Mouse (Mus musculus) heart, postnatal 14 days (tissue): ENCODE measurements around the gene Snhg11. TPM values are rescaled to one million over a fixed set of nuclear protein-coding genes. Genes with fewer than 3 reads are reported as not detected.
"Not testable (repeated sequence)": the region's sequence is repeated elsewhere in the genome, so short reads cannot be mapped to it uniquely, and the experiment has no call there.

Source experiments
- DNase-seq, 2 experiments: peaks; one replicate each; pipeline ENCODE4 v3.0.0; 2021 to 2022
- intact Hi-C: fragments of 180-260 bp; cut with DNase I; formaldehyde crosslinking; loops from one replicate; pipeline ENCODE4 v1.15.1; 2025
- total RNA-seq, 2 experiments: library from RNA; stranded (reverse); gene quantifications; 2 replicates each; pipeline ENCODE4 v1.2.3; 2021

Gene Snhg11
- total RNA-seq, 2 experiments from 2014 or later: 0.15 to 0.22 TPM

- no peak for DNase-seq
- intact Hi-C loops: no loop called here
Observed at GRCm38 (mm10) chr2:158367654-158368053, 7.8 kb upstream of the Snhg11 start.

- intact Hi-C loops: no loop called here
- DNase-seq: no peak
Observed at GRCm38 (mm10) chr2:158368313-158368712, 7.1 kb upstream of the Snhg11 start.

DNA sequence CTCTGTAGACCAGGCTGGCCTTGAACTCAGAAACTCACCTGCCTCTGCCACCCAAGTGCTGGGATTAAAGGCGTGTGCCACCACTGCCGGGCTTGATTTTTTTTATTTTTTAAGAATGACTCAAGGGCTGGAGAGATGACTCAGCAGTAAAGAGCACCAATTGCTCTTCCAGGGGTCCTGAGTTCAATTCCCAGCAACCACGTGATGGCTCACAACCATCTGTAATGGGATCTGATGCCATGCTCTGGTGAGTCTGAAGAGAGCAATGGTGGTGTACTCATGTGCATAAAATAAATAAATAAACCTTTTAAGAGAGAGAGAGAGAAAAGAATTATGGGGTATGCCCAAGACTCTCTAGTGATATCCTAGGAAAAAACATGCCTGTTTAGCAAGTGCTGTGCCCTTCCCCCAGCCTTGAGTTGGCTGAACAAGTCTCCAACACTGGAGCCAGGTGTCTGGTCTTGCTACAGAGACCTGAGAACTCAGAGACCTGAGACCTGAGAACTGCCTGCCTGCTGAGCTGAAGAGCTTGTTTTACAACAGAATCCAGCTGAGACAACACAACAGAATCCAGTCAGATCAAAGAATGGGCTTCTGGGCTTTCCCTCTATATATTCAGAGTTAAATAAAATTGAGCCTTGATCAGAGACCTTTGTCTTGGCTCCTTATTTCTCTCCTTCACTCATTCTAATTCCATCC, 5.8 kb upstream of the Snhg11 start:
- intact Hi-C loops: no loop called here

GRCm38 (mm10) chr2:158370173-158370550, 5.3 kb upstream of the Snhg11 start:
- peak; percentile 16 to 25 for DNase-seq
- intact Hi-C loops: no loop called here

More for the DNA sequence above, 5.8 kb upstream of the Snhg11 start:
- DNase-seq: no peak

GRCm38 (mm10) chr2:158373061-158373460, 2.4 kb upstream of the Snhg11 start:
- intact Hi-C loops: no loop called here
- DNase-seq: no peak

- intact Hi-C loops: no loop called here
- no peak for DNase-seq
Observed at GRCm38 (mm10) chr2:158373516-158373915, 1.9 kb upstream of the Snhg11 start.

DNA sequence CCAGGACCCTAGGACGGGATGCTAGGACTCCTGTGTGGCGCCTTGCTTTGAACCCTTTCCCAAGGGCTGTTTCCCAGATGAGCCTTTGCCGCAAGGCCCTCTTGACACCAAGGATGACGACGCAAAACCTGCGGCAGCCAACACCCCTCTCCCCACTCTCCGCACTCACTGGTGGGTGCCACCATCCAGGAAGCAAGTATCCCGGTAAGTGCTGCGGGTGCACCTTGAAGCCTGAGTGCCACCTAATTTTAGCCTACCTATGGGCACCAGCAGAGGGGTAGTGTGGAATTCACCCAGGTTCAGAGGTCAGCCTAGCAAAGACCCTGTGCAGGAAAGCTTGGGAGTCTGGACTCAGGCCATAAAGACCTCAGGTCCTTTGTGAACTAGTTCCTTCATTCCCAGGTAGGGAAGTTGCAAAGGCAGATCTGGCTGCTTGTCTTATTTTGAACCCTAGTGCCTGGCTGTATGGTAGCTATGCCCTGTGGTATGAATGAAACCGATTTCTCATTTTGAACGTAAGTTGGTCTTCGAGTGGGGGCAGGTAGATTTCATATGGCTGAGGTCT, 767 bp downstream of the Snhg11 start:
- intact Hi-C loops: no loop called here
- no peak for DNase-seq

DNA sequence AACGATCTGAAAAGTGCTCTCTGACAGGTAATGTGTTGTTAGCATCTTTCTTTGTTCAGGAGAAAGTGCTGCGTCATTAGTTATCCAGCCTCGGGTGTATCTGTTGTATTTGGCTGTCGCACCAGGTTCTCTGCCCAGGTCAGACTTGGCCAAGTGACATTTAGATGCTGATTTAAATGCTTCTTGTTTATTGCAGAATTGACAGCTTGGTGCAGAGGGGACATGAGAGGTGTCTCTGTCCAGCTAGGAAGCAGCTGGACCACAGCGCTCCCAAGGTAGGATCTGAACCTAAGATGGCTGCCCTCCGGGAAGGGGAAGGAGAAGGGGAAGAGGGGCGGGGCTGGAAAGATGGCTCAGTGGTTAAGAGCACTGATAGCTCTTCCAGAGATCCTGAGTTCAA, 1.4 kb downstream of the Snhg11 start:
- intact Hi-C loops: no loop called here
- no peak for DNase-seq

- no peak for DNase-seq
- intact Hi-C loops: no loop called here
Observed at GRCm38 (mm10) chr2:158377811-158378210, 2.4 kb downstream of the Snhg11 start.

DNA sequence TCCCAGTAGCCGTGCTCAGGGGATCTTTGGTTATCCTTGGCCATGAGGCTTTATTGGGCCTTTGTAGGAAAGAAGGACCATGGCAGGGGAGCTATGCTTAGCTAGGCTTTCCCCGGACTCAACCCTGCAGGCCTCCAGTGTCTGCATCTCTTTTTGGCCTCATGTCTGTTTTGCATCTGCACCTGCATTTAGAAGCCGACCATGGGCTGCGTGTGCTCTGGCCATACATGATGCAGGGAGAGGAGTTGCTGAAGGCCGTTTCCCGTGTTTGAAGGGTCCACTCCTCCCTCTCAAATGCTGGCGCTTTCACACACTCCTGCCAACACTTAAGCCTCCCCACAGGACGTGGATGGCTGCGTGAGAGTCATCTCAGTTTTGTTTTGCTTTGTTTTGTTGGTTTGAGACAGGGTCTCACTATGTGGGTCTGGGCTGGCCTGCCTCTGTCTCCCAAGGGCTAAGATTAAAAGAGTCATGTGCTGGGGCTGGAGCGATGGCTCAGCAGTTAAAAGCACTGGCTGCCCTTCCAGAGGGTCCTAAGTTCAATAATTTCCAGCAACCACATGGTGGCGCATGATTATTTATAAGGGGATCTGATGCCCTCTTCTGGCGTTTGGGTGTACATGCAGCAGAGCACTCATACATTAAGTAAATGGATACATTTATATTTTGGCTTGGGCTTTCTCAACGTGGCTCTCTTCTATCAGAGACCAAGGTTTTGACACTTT, 4.1 kb downstream of the Snhg11 start:
- intact Hi-C loops: no loop called here
- DNase-seq: peak; percentile 44 to 69

DNA sequence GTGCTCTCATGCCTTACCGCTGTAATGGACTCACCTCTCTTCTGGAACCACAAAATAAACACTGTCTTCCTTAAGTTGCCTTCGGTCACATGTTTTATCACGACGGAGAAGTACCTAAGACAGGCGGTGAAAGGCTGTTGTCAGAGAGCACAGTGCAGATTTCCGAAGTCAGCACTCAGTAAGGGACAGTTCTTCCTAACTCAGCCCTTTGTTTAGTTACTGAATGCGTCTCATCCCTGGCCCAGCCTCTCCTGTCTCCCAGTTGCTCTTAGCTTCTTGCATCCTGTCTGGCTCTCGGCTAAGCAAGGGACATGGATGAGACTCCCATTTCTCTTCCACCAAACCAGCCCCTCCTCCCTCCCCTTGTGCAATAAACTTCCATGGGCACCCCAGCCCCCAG, 10.6 kb downstream of the Snhg11 start:
- DNase-seq: no peak
- intact Hi-C loops: no loop called here

DNA sequence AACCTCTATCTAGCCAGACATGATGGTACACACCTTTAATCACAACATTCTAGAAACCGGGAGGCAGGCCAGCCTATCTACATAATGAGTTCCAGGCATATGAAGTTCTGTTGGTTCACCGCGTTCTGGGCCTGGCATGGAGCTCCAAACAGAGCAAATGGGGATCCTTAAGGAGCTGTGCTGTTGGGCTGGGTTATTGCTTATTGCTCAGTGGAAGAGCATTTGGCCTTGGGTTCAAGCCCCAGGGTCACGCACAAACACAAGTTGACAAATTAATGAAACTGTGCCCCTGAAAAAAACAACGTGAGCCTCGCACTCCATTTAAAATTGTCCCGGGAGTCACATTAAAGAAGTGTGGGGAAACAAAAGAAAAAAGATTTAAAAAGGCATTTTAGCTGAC, 14.0 kb downstream of the Snhg11 start:
- intact Hi-C loops: no loop called here
- no peak for DNase-seq

GRCm38 (mm10) chr2:158396369-158396768, 20.9 kb downstream of the Snhg11 start:
- no peak for DNase-seq
- intact Hi-C loops: no loop called here

DNA sequence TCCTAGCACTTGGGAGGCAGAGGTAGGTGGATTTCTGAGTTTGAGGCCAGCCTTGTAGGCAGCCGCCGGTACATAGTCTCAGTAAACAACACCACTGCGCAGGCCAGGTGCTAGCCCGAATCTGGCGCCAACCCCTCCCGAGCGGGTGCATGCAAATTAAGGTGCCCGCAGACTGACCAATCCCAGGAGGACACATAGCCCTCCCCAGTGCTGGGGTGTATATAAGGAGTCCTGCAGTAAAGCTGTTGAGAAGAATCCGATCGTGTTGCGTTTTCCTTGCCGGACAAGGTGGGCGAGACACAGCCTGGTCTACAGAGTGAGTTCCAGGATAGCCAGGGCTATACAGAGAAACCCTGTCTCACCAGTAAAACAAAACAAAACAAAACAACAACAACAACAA, 21.7 kb downstream of the Snhg11 start:
- DNase-seq, intact Hi-C loops: not testable (repeated sequence)

DNA sequence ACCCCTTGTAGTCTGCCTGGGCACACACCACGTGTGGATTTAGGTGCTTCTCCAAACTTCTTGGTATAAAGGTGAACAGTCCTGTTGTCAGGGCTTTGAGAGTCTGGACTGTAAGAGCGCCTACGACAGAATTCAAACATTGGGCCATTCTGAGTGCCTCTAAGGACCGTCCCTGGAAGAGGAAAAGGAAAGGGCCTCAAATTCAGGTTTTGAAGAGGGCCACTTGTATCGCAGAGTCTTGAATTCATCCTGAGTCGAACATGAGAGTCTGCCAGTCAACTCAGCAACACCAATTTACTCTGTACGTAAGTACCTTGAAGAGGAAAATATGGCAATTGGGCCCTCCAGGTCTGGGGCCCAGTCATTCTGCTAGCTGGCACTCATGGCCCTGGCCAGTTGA, 27.5 kb downstream of the Snhg11 start:
- DNase-seq: no peak
- intact Hi-C loops: no loop called here

- intact Hi-C loops: no loop called here
- DNase-seq: no peak
Observed at GRCm38 (mm10) chr2:158408997-158409594, 33.7 kb downstream of the Snhg11 start.

- peak; percentile 99 for DNase-seq
- intact Hi-C loops: no loop called here
Observed at GRCm38 (mm10) chr2:158409595-158410021, 34.2 kb downstream of the Snhg11 start, which contains the start of gene Ralgapb. Gene Ralgapb (plus strand): TSS chr2:158409848.

- intact Hi-C loops: no loop called here
- DNase-seq: peak; percentile 37 to 41
Observed at GRCm38 (mm10) chr2:158410022-158411014, 34.9 kb downstream of the Snhg11 start.

- intact Hi-C loops: no loop called here
- DNase-seq: no peak
Observed at GRCm38 (mm10) chr2:158413240-158413639, 37.8 kb downstream of the Snhg11 start.

DNA sequence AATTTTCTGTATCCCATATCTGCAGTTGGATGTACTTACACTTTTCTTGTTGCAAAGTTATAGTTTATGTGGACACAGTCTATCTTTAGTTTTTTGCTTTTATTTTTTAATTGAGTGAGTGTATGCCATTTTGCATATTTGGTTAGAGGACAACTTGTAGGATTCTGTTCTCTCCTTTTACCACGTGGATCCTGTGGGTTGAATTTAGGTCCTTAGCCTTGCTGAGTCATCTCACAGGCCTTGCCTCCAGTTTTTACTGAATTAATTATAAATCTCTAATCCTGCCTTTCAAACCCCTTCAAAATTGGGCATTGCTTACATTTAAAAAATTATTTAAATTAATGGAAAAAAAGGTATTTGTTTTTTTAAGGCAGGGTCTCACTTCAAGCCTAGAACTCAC, 40.4 kb downstream of the Snhg11 start:
- DNase-seq: no peak
- intact Hi-C loops: no loop called here
